Mouse (Mus musculus) midbrain, embryonic 14.5 days (tissue): ENCODE measurements around the gene Cstl1. TPM values are rescaled to one million over a fixed set of nuclear protein-coding genes. Genes with fewer than 3 reads are reported as not detected.

Experiments
- ATAC-seq: fragments of 200-750 bp; cut with Nextera tagmentation; 2 replicates; pipeline ENCODE4 v1.8.0; 2017; ENCODE audit warnings: moderate number of reproducible peaks, moderate library complexity; ENCODE audit not compliant: low FRiP score, low TSS enrichment
- DNase-seq: peaks from one replicate; pipeline ENCODE4 v3.0.0-alpha.2; 2015
- H3K27ac ChIP-seq: fragments of 300-500 bp; sonication (generic); replicated peaks from 2 replicates; pipeline ENCODE4 v1.5.1; 2014; ENCODE audit warnings: mild to moderate bottlenecking, low read depth, low read length, moderate library complexity
- H3K27me3 ChIP-seq: fragments of 300-500 bp; sonication (generic); 2 replicates; pipeline ENCODE4 v1.6.1; 2014; ENCODE audit warnings: low read length, control low read depth, mixed read lengths; ENCODE audit not compliant: control insufficient read depth, insufficient read depth
- H3K36me3 ChIP-seq: fragments of 300-500 bp; sonication (generic); 2 replicates; pipeline ENCODE4 v1.6.1; 2014; ENCODE audit warnings: low read length, control low read depth; ENCODE audit not compliant: control insufficient read depth, insufficient read depth
- H3K4me1 ChIP-seq: fragments of 300-500 bp; sonication (generic); 2 replicates; pipeline ENCODE4 v1.6.1; 2014; ENCODE audit warnings: mild to moderate bottlenecking, antibody characterized with exemption, low read length, control low read depth; ENCODE audit not compliant: control insufficient read depth, insufficient read depth
- H3K4me2 ChIP-seq: fragments of 300-500 bp; sonication (generic); 2 replicates; pipeline ENCODE4 v1.6.1; 2014; ENCODE audit warnings: mild to moderate bottlenecking, low read length, moderate library complexity
- H3K4me3 ChIP-seq: fragments of 300-500 bp; sonication (generic); replicated peaks from 2 replicates; pipeline ENCODE4 v1.5.1; 2014; ENCODE audit warnings: low read depth, low read length
- H3K9ac ChIP-seq: fragments of 300-500 bp; sonication (generic); replicated peaks from 2 replicates; pipeline ENCODE4 v1.6.1; 2014; ENCODE audit warnings: mild to moderate bottlenecking, low read length, moderate library complexity
- H3K9me3 ChIP-seq: fragments of 300-500 bp; sonication (generic); 2 replicates; pipeline ENCODE4 v1.6.1; 2016; ENCODE audit warnings: low read length, control low read depth, mixed read lengths; ENCODE audit not compliant: control insufficient read depth
- WGBS: fragments of 180-500 bp; shearing (Covaris S2); extraction: QIAGEN DNeasy Blood & Tissue Kit; methylation state at CpG from one replicate; pipeline ENCODE4 v1.1.7; 2014; 5-methylcytosine and 5-hydroxymethylcytosine counted together
- polyA plus RNA-seq: library from polyadenylated mRNA; unstranded; fragments of >200 nt; fragmentation: Nextera tagmentation; extraction: Ambion mirVana; gene quantifications from 2 replicates; pipeline ENCODE4 v1.2.1, GENCODE M21; 2014

The Cstl1 gene
- not detected in 2 replicates for polyA plus RNA-seq

DNA sequence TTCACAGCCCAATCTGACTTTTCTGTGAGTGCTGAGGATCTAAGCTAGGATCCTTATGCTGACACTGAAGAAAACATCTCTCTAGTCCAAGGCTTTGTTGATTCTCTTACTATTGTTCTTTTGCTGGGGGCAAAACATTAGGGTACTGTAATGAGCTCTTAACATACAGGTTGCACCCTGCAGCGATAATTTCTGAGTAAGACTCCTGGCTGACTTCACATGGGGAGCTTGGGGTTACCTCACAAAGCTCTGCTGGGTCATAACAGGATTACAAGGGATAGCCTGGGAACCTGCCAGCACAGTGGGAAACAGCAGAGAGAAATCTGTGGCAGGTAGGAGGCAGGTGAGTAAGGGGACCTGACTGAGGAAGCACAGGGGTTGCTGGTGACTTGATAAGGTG is at the start of gene Cstl1:
Cstl1 (plus strand) TSS at position 301 of the 400 bp plus-strand sequence.
- Histone ChIP-seq H3K9ac (no peak within 1 kb of the TSS), H3K36me3 (no peaks in the 10 kb centered on the region), H3K4me1 (no peaks in the 10 kb centered on the region), H3K4me3 (no peak within 1 kb of the TSS), H3K4me2 (no peak within 1 kb of the TSS), H3K9me3 (no peaks in the 10 kb centered on the region), H3K27ac (no peak within 1 kb of the TSS), H3K27me3 (no peaks in the 10 kb centered on the region)
- ATAC-seq (no peak), DNase-seq (no peak)
- WGBS = 82% methylated on average over 1 of the region's 1 CpGs

DNA sequence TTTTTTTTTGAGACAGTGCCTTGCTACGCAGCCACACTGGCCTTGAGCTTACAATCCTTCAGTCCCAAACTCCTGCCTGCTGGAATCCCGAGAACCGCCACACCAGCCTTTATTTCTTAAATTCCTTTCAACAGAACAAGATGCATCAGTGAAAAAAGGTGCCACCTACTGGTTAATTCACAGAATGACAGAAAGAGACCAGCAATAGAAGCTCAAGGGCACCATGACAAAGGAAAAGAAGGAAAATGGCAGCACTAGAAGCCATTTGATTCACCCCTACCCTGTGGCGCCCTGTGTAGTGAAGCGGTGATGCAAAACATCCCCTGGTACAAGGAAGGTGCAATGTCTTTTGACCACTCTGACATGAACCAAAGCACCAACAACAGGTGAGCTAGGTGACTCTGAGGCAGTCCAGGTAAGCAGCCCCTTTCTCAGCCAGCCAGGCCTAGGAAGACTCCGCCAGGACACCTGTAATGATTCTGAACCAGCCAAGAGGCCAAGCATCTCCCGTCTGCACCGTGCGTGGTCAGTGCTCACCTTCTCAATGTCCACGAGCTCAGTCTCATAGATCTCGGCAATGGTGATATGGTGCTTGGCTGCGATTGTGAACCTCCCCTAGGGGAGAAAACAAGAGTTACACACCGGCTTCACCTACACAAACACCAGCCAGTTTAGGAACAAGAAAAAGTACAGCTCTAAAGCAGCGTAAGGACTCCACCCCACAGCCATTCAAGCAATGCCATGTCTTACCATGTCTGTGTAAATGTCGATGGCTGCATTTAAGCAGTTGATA is 43.6 kb upstream of the Cstl1 start:
- Histone ChIP-seq H3K4me1 (no peaks in the 10 kb centered on the region), H3K27ac (0 out of 2 replicates have a peak overlapping the region, but pooled peaks have one; percentile 9), H3K27me3 (no peaks in the 10 kb centered on the region), H3K36me3 (peaks cover 27% of the 10 kb centered on the region), H3K9me3 (no peaks in the 10 kb centered on the region), H3K4me3 (no peak overlapping the region), H3K9ac (no peak overlapping the region), H3K4me2 (no peak overlapping the region)
- ATAC-seq (no peak), DNase-seq (peak; percentile 76)
- 73% methylated on average over 15 of the region's 15 CpGs for WGBS

GRCm38 (mm10) chr2:148707202-148707530 is 43.0 kb upstream of the Cstl1 start:
- DNase-seq (no peak), ATAC-seq (no peak)
- Histone ChIP-seq H3K27me3 (no peaks in the 10 kb centered on the region), H3K36me3 (peaks cover 33% of the 10 kb centered on the region), H3K4me2 (no peak overlapping the region), H3K4me1 (no peaks in the 10 kb centered on the region), H3K27ac (no peak overlapping the region), H3K4me3 (no peak overlapping the region), H3K9me3 (no peaks in the 10 kb centered on the region), H3K9ac (no peak overlapping the region)
- 58% methylated on average over 6 of the region's 6 CpGs for WGBS

GRCm38 (mm10) chr2:148712326-148712725 is 37.8 kb upstream of the Cstl1 start:
- peaks cover 22% of the 10 kb centered on the region for H3K36me3 ChIP-seq
- no peaks in the 10 kb centered on the region for H3K9me3 ChIP-seq
- H3K4me2 ChIP-seq = no peak overlapping the region
- no peaks in the 10 kb centered on the region for H3K27me3 ChIP-seq
- no peak for ATAC-seq
- WGBS = 76% methylated on average over 3 of the region's 3 CpGs
- H3K27ac ChIP-seq = no peak overlapping the region
- no peak overlapping the region for H3K9ac ChIP-seq
- H3K4me3 ChIP-seq = no peak overlapping the region
- H3K4me1 ChIP-seq = no peaks in the 10 kb centered on the region
- no peak for DNase-seq

- 67% methylated on average over 2 of the region's 2 CpGs for WGBS
- H3K27me3 ChIP-seq = no peaks in the 10 kb centered on the region
- no peak for DNase-seq
- H3K4me3 ChIP-seq = no peak overlapping the region
- no peak overlapping the region for H3K27ac ChIP-seq
- no peaks in the 10 kb centered on the region for H3K4me1 ChIP-seq
- peaks cover 3% of the 10 kb centered on the region; the same call in 1 of the 2 replicates for H3K36me3 ChIP-seq
- no peaks in the 10 kb centered on the region for H3K9me3 ChIP-seq
- H3K9ac ChIP-seq = no peak overlapping the region
- ATAC-seq = no peak
- H3K4me2 ChIP-seq = no peak overlapping the region
Measured at GRCm38 (mm10) chr2:148717072-148717471, 33.1 kb upstream of the Cstl1 start.

DNA sequence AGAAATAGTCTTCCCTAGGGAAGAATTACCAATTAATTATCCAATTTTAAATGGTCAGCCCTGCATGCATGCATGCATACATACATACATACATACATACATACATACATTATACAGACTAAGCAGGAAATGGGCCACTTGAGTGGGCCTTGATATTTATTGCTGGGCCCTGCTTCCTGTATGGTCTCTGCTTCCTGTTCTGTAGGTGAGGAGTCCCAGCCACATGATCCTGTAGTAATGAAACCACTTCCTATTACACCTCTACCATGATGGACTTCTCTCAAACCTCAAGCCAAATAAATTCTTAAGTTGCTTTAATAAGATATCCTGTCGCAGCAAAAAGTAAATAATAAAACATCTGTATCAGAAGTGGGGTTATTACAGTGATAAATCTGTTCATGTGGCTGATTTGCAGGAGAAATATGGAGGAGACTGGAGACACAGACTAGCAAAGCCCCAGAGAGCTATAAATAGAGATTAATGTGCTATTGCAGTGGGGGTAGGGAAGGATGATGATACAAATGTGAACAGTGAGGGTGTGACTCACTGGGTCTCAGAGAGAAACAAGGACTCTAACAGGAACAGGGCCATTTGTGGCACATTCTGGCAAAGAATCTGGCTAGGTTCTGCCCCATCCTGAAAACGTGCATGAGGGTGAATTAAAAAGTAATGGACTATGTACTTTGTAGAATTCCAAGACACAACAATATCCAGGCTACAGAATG is 30.7 kb upstream of the Cstl1 start:
- H3K4me2 ChIP-seq = no peak overlapping the region

GRCm38 (mm10) chr2:148731614-148732326 is 18.4 kb upstream of the Cstl1 start:
- H3K4me1 ChIP-seq = peaks cover 9% of the 10 kb centered on the region; the same call in 1 of the 2 replicates
- H3K4me3 ChIP-seq = peak overlapping the region; percentile 81
- DNase-seq (peak; percentile 57), ATAC-seq (no peak; the same call in none of the 2 replicates)
- peak overlapping the region; percentile 92 for H3K4me2 ChIP-seq
- peak overlapping the region; percentile 89 for H3K9ac ChIP-seq
- no peaks in the 10 kb centered on the region for H3K27me3 ChIP-seq
- H3K36me3 ChIP-seq = no peaks in the 10 kb centered on the region
- H3K9me3 ChIP-seq = no peaks in the 10 kb centered on the region
- under 1% methylated on average over 35 of the region's 35 CpGs for WGBS
- peak overlapping the region; percentile 70 for H3K27ac ChIP-seq

More for the DNA sequence above, 30.7 kb upstream of the Cstl1 start:
- no peaks in the 10 kb centered on the region for H3K4me1 ChIP-seq
- H3K9me3 ChIP-seq = no peaks in the 10 kb centered on the region
- H3K27me3 ChIP-seq = no peaks in the 10 kb centered on the region
- ATAC-seq (no peak), DNase-seq (no peak)
- H3K9ac ChIP-seq = no peak overlapping the region
- 85% methylated on average over 2 of the region's 2 CpGs for WGBS
- H3K27ac ChIP-seq = no peak overlapping the region
- no peaks in the 10 kb centered on the region for H3K36me3 ChIP-seq
- H3K4me3 ChIP-seq = no peak overlapping the region

DNA sequence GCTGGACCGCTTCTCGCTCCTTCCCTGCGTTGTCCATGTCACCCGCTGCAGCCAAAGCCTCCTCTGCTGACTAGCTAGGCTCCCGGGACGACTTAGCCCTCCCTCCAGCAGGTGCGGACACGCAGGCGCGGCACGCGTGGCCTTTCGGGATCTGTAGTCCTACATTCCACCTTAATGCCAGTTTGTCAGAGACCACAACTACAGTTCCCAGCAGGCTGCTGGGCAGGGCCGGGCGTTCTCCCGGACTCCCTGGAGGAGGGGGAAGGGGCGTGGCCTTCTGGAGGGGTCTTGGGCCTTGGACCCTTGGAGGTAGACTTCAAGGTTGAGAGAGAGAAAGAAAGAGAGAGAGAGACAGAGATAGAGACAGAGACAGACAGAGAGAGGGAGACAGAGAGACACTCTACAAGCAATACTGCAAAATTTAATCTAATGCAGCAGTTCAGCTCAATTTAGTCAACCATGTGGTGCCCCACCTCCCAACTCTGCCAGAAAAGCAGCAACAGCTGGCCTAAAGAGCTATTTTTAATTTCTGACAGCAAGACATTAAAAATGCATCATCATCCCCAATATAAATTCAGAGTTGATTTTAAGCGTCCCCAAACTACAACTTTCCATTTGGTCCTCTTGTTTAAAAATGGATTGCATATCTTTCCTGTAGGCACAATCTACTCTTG is 17.7 kb upstream of the Cstl1 start, which contains the start of gene Napb:
Napb (minus strand) TSS at position 141 of the 674 bp plus-strand sequence.
- Histone ChIP-seq H3K4me3 (peak within 1 kb of the TSS; percentile 81), H3K4me1 (peaks cover 9% of the 10 kb centered on the region; the same call in 1 of the 2 replicates), H3K27me3 (no peaks in the 10 kb centered on the region), H3K9me3 (no peaks in the 10 kb centered on the region), H3K27ac (peak within 1 kb of the TSS; percentile 70), H3K4me2 (peak within 1 kb of the TSS; percentile 92), H3K9ac (peak within 1 kb of the TSS; percentile 89), H3K36me3 (no peaks in the 10 kb centered on the region)
- DNase-seq (peak; percentile 97), ATAC-seq (peak; percentile 100)
- 4% methylated on average over 18 of the region's 18 CpGs for WGBS
